Mouse (Mus musculus): ENCODE data around the gene Mboat2. TPM values are rescaled to one million over a fixed set of nuclear protein-coding genes. Genes with fewer than 3 reads are reported as not detected.

Mboat2 gene
- total RNA-seq, 4 experiments from 2014 or later = 72.1 to 87.1 (median 83.2) TPM

- DNase-seq (ENCODE audit: low spot score in 2 of 2) = peak in 1 of 2 experiments; percentile 46
Measured at GRCm38 (mm10) chr12:24860436-24860835, 29.8 kb downstream of the Mboat2 start.

GRCm38 (mm10) chr12:24863762-24864161 is 33.1 kb downstream of the Mboat2 start:
- DNase-seq (ENCODE audit: low spot score in 2 of 2) = no peak

- DNase-seq (ENCODE audit: low spot score in 2 of 2) = no peak
Measured at GRCm38 (mm10) chr12:24866645-24867044, 36.0 kb downstream of the Mboat2 start.

- no peak for DNase-seq (ENCODE audit: low spot score in 2 of 2)
Measured at GRCm38 (mm10) chr12:24868694-24869093, 38.0 kb downstream of the Mboat2 start.

- DNase-seq (ENCODE audit: low spot score in 2 of 2) = no peak
Measured at GRCm38 (mm10) chr12:24869231-24869630, 38.6 kb downstream of the Mboat2 start.

- no peak for DNase-seq (ENCODE audit: low spot score in 2 of 2)
Measured at GRCm38 (mm10) chr12:24870901-24871300, 40.2 kb downstream of the Mboat2 start.

GRCm38 (mm10) chr12:24872264-24872663 is 41.6 kb downstream of the Mboat2 start:
- DNase-seq (ENCODE audit: low spot score in 2 of 2) = peak; percentile 46 to 61

GRCm38 (mm10) chr12:24872689-24873088 is 42.0 kb downstream of the Mboat2 start:
- DNase-seq (ENCODE audit: low spot score in 2 of 2) = no peak

GRCm38 (mm10) chr12:24875908-24876307 is 45.2 kb downstream of the Mboat2 start:
- DNase-seq (ENCODE audit: low spot score in 2 of 2) = no peak

GRCm38 (mm10) chr12:24877231-24877630 is 46.6 kb downstream of the Mboat2 start:
- no peak for DNase-seq (ENCODE audit: low spot score in 2 of 2)

- no peak for DNase-seq (ENCODE audit: low spot score in 2 of 2)
Measured at GRCm38 (mm10) chr12:24878090-24878489, 47.4 kb downstream of the Mboat2 start.

GRCm38 (mm10) chr12:24878735-24879362 is 48.2 kb downstream of the Mboat2 start:
- no peak for DNase-seq (ENCODE audit: low spot score in 2 of 2)

GRCm38 (mm10) chr12:24879613-24880029 is 48.9 kb downstream of the Mboat2 start:
- DNase-seq (ENCODE audit: low spot score in 2 of 2) = no peak

- no peak for DNase-seq (ENCODE audit: low spot score in 2 of 2)
Measured at GRCm38 (mm10) chr12:24883279-24883678, 52.6 kb downstream of the Mboat2 start.

GRCm38 (mm10) chr12:24886800-24887199 is 56.1 kb downstream of the Mboat2 start:
- DNase-seq (ENCODE audit: low spot score in 2 of 2) = no peak

- no peak for DNase-seq (ENCODE audit: low spot score in 2 of 2)
Measured at GRCm38 (mm10) chr12:24889371-24890051, 58.8 kb downstream of the Mboat2 start.

- no peak for DNase-seq (ENCODE audit: low spot score in 2 of 2)
Measured at GRCm38 (mm10) chr12:24890158-24890557, 59.5 kb downstream of the Mboat2 start.

GRCm38 (mm10) chr12:24890684-24891459 is 60.2 kb downstream of the Mboat2 start:
- no peak for DNase-seq (ENCODE audit: low spot score in 2 of 2)

GRCm38 (mm10) chr12:24892536-24892935 is 61.9 kb downstream of the Mboat2 start:
- no peak for DNase-seq (ENCODE audit: low spot score in 2 of 2)

GRCm38 (mm10) chr12:24893777-24894468 is 63.2 kb downstream of the Mboat2 start:
- DNase-seq (ENCODE audit: low spot score in 2 of 2) = peak; percentile 61 to 75

GRCm38 (mm10) chr12:24895352-24895751 is 64.7 kb downstream of the Mboat2 start:
- no peak for DNase-seq (ENCODE audit: low spot score in 2 of 2)

GRCm38 (mm10) chr12:24897354-24897753 is 66.7 kb downstream of the Mboat2 start:
- no peak for DNase-seq (ENCODE audit: low spot score in 2 of 2)
